Mouse (Mus musculus) ES-Bruce4 (cell line): ENCODE results near the gene Gm21783. TPM values are rescaled to one million over a fixed set of nuclear protein-coding genes. Genes with fewer than 3 reads are reported as not detected.
"Not testable (repeated sequence)": the region's sequence is repeated elsewhere in the genome, so short reads cannot be mapped to it uniquely, and the experiment has no call there.

ENCODE experiments used
- H3K27ac ChIP-seq: 2 replicates; pipeline ENCODE4 v1.5.1; 2012; ENCODE audit warnings: low read length, inconsistent platforms; ENCODE audit not compliant: insufficient read depth
- H3K27me3 ChIP-seq: 2 replicates; pipeline ENCODE4 v1.6.1; 2012; ENCODE audit warnings: mild to moderate bottlenecking, low read length, inconsistent platforms; ENCODE audit not compliant: control insufficient read depth, poor library complexity, insufficient read depth, severe bottlenecking
- H3K36me3 ChIP-seq: 2 replicates; pipeline ENCODE4 v1.6.1; 2012; ENCODE audit warnings: inconsistent platforms, mild to moderate bottlenecking, low read length, moderate library complexity; ENCODE audit not compliant: control insufficient read depth, poor library complexity, insufficient read depth, severe bottlenecking
- H3K4me1 ChIP-seq: one replicate; pipeline ENCODE4 v1.8.1; 2011; ENCODE audit warnings: low read length; ENCODE audit not compliant: control insufficient read depth, insufficient read depth
- H3K4me3 ChIP-seq: 2 replicates; pipeline ENCODE4 v1.5.1; 2011; ENCODE audit warnings: low read depth, mild to moderate bottlenecking, low read length
- H3K9ac ChIP-seq: 2 replicates; pipeline ENCODE4 v1.6.1; 2012; ENCODE audit warnings: low read depth, mild to moderate bottlenecking, inconsistent platforms; ENCODE audit not compliant: poor library complexity, severe bottlenecking
- H3K9me3 ChIP-seq: replicated peaks from 2 replicates; pipeline ENCODE4 v1.6.1; 2012; ENCODE audit warnings: mild to moderate bottlenecking, low read length, inconsistent platforms; ENCODE audit not compliant: control insufficient read depth, poor library complexity, insufficient read depth, severe bottlenecking
- polyA plus RNA-seq: library from polyadenylated mRNA; stranded (reverse); fragments of >200 nt; gene quantifications from 2 replicates; pipeline ENCODE4 v1.2.4, GENCODE M21; 2011; ENCODE audit warnings: low read depth; ENCODE audit not compliant: missing spikeins, insufficient read depth, insufficient read length

Gm21783 gene
- polyA plus RNA-seq, result not detected in 2 replicates

DNA sequence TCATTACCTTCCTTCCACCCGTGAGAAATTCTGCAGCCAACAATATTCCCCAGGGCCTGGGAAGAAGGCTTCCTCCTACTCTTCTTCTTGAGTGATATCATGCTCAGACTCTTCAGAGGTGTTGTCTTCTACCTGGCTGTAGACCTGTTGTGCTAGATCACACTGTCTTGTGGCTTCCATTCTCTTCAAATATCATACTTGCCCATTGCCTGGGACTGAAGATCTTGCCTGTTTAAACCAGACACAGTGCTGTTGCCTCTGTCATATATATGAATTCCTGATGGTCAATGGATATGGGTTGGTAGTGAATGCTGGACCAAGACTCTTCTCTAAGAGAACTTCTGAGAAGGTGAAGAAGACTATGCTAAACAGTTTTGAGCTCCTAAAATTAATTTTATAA is at the start of gene Gm21783:
Gene Gm21783, minus strand, starts transcription at position 101 of the 400 bp plus-strand sequence.
- not testable (repeated sequence) for H3K4me3 ChIP-seq, H3K9me3 ChIP-seq, H3K27me3 ChIP-seq

More for the DNA sequence above, at the start of gene Gm21783:
- H3K4me1 ChIP-seq, H3K27ac ChIP-seq, H3K9ac ChIP-seq, H3K36me3 ChIP-seq: not testable (repeated sequence)
